Mouse (Mus musculus) G1E (cell line): ENCODE results near the gene Decr2.

ENCODE experiments used
- CTCF ChIP-seq: IDR thresholded peaks from 2 replicates; pipeline ENCODE4 v1.5.1; 2012; ENCODE audit warnings: low read depth, low read length, inconsistent platforms, mixed read lengths
- TAL1 ChIP-seq: conservative IDR thresholded peaks from 2 replicates; pipeline ENCODE4 v1.6.1; 2012; ENCODE audit warnings: low read depth, low read length, inconsistent platforms, mixed read lengths

- TF ChIP-seq CTCF: no peak
- TF ChIP-seq TAL1: no peak
Measured at GRCm38 (mm10) chr17:26114061-26114460, 23.9 kb upstream of the Decr2 start.
